Mouse (Mus musculus) kidney, adult 2 months (tissue): Measurements from ENCODE around the gene Stk24. TPM values are rescaled to one million over a fixed set of nuclear protein-coding genes. Genes with fewer than 3 reads are reported as not detected.

Source experiments
- DNase-seq: peaks from one replicate; pipeline ENCODE4 v3.0.0; 2021
- H3K27ac ChIP-seq: fragments of 200-500 bp; 2 replicates; pipeline ENCODE4 v1.5.1; 2012; ENCODE audit warnings: low read depth, low read length, control low read depth, inconsistent platforms; ENCODE audit not compliant: insufficient read depth
- H3K27me3 ChIP-seq: fragments of 200-500 bp; replicated peaks from 2 replicates; pipeline ENCODE4 v1.6.1; 2012; ENCODE audit warnings: mild to moderate bottlenecking, moderate library complexity, low read length, inconsistent platforms; ENCODE audit not compliant: control insufficient read depth, insufficient read depth
- H3K36me3 ChIP-seq: fragments of 200-500 bp; 2 replicates; pipeline ENCODE4 v1.6.1; 2012; ENCODE audit warnings: mild to moderate bottlenecking, moderate library complexity, low read length, inconsistent platforms; ENCODE audit not compliant: control insufficient read depth, insufficient read depth
- H3K4me1 ChIP-seq: fragments of 200-500 bp; 2 replicates; pipeline ENCODE4 v1.6.1; 2011; ENCODE audit warnings: low read length; ENCODE audit not compliant: control insufficient read depth, insufficient read depth
- H3K4me3 ChIP-seq: fragments of 200-500 bp; 2 replicates; pipeline ENCODE4 v1.5.1; 2011; ENCODE audit warnings: mild to moderate bottlenecking, low read depth, low read length, control low read depth; ENCODE audit not compliant: insufficient read depth
- CTCF ChIP-seq: fragments of 200-500 bp; conservative IDR thresholded peaks from 2 replicates; pipeline ENCODE4 v1.5.1; 2011; ENCODE audit warnings: low read depth, mild to moderate bottlenecking, control low read depth, low read length, moderate library complexity, mixed read lengths; ENCODE audit not compliant: insufficient read depth, insufficient read length
- POLR2A ChIP-seq: fragments of 200-500 bp; IDR thresholded peaks from one replicate; pipeline ENCODE4 v1.6.1; 2011; ENCODE audit warnings: low read depth, low read length, control low read depth
- WGBS: fragments of 180-500 bp; shearing (Covaris S2); methylation state at CpG from one replicate; pipeline ENCODE4 v1.1.7; 2018; 5-methylcytosine and 5-hydroxymethylcytosine counted together
- polyA plus RNA-seq: library from polyadenylated mRNA; depleted of rRNA; stranded (reverse); fragments of >200 nt; gene quantifications from 2 replicates; pipeline ENCODE4 v1.2.3, GENCODE M21; 2012

The Stk24 gene
- polyA plus RNA-seq, 1 experiment: 27.1 TPM

DNA sequence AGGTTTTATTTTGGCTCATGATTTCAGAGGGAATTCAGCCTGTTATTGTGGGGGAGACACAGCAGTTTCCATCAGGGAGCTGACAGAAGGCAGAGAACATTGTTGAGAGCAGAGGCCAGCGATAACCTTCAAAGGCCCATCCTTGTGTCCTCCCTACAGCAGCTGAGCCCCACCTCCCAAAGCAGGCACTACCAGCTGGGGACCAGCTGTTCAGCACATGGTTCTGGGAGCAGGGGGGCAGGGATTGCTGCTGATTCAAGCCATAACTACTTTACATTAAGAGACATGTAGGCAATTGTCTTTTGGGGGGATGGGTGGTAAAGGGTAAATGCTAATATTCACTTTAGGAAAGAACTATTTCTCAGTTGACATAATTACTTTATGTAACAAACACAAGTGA, 17.7 kb upstream of the Stk24 start:
- Histone ChIP-seq H3K36me3 (no peaks in the 10 kb centered on the region), H3K4me3 (no peak overlapping the region), H3K4me1 (no peaks in the 10 kb centered on the region), H3K27ac (no peak overlapping the region), H3K27me3 (no peaks in the 10 kb centered on the region)
- DNase-seq: no peak
- 78% methylated on average over 1 of the region's 1 CpGs for WGBS
- TF ChIP-seq POLR2A (no peak), CTCF (no peak)

- H3K27me3 ChIP-seq: no peaks in the 10 kb centered on the region
- 92% methylated on average over 4 of the region's 4 CpGs for WGBS
- no peaks in the 10 kb centered on the region; the same call in 1 of the 2 replicates for H3K4me1 ChIP-seq
- H3K4me3 ChIP-seq: no peak overlapping the region
- TF ChIP-seq CTCF (no peak), POLR2A (no peak)
- no peaks in the 10 kb centered on the region for H3K36me3 ChIP-seq
- no peak overlapping the region for H3K27ac ChIP-seq
- no peak for DNase-seq
Observed at GRCm38 (mm10) chr14:121395125-121395524, 15.3 kb upstream of the Stk24 start.

DNA sequence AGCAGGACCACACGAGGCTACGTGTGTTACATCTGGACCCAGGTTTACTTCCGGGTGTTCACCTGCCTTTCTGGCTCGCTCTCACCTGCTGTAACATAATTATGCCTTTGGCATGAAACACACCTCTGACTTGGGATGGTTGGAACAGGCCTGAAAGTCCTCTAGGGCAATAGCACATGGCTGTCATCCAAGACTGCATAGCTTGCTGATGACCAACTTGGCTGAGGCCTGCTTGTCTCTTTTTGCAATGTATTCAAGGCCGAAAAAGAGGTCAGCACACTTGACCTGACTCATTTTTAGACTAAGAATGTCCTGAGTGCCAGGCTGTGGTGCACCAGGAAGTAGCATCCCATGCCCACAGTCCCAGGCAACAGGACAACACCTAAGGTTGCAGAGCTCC, 12.1 kb upstream of the Stk24 start:
- Histone ChIP-seq H3K27ac (no peak overlapping the region), H3K36me3 (no peaks in the 10 kb centered on the region), H3K4me3 (no peak overlapping the region), H3K27me3 (no peaks in the 10 kb centered on the region), H3K4me1 (no peaks in the 10 kb centered on the region; the same call in 1 of the 2 replicates)
- TF ChIP-seq POLR2A (no peak), CTCF (no peak)
- 24% methylated on average over 5 of the region's 5 CpGs for WGBS
- DNase-seq: peak; percentile 94

DNA sequence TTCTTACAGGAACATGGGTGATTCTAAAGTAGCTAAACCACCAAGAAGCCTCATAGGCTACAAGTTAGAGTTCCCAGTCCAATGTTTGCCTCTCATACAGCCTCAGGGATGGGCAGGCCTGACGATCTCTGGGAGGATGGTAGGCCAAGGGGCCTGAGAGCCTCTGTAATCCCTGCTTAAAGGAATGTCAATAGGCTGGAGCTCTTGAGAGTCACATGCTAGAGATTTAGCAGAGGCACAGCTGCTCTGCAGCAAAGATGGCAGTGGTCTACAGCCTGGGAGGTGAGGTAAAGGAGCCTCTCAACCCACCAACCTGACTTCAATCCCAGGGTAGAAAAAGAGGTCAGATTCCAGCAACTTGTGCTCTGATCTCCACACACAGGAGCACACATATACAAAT, 7.9 kb upstream of the Stk24 start:
- Histone ChIP-seq H3K27ac (no peak overlapping the region), H3K27me3 (no peaks in the 10 kb centered on the region), H3K36me3 (no peaks in the 10 kb centered on the region), H3K4me1 (no peaks in the 10 kb centered on the region; the same call in 1 of the 2 replicates), H3K4me3 (no peak overlapping the region)
- no peak for DNase-seq
- TF ChIP-seq CTCF (no peak), POLR2A (no peak)
- 88% methylated on average over 1 of the region's 1 CpGs for WGBS

GRCm38 (mm10) chr14:121385440-121385839, 5.6 kb upstream of the Stk24 start:
- no peaks in the 10 kb centered on the region for H3K36me3 ChIP-seq
- no peak overlapping the region for H3K4me3 ChIP-seq
- 92% methylated on average over 8 of the region's 8 CpGs for WGBS
- H3K27me3 ChIP-seq: no peaks in the 10 kb centered on the region
- no peaks in the 10 kb centered on the region for H3K4me1 ChIP-seq
- no peak overlapping the region for H3K27ac ChIP-seq
- DNase-seq: no peak
- no peak for TF ChIP-seq POLR2A
- no peak for TF ChIP-seq CTCF

- no peak for DNase-seq
- 83% methylated on average over 3 of the region's 3 CpGs for WGBS
- H3K27me3 ChIP-seq: no peaks in the 10 kb centered on the region
- H3K4me1 ChIP-seq: peaks cover 4% of the 10 kb centered on the region; the same call in 1 of the 2 replicates
- TF ChIP-seq POLR2A (no peak), CTCF (no peak)
- no peak overlapping the region for H3K4me3 ChIP-seq
- H3K36me3 ChIP-seq: no peaks in the 10 kb centered on the region
- no peak overlapping the region for H3K27ac ChIP-seq
Observed at GRCm38 (mm10) chr14:121383801-121384200, 4.0 kb upstream of the Stk24 start.

DNA sequence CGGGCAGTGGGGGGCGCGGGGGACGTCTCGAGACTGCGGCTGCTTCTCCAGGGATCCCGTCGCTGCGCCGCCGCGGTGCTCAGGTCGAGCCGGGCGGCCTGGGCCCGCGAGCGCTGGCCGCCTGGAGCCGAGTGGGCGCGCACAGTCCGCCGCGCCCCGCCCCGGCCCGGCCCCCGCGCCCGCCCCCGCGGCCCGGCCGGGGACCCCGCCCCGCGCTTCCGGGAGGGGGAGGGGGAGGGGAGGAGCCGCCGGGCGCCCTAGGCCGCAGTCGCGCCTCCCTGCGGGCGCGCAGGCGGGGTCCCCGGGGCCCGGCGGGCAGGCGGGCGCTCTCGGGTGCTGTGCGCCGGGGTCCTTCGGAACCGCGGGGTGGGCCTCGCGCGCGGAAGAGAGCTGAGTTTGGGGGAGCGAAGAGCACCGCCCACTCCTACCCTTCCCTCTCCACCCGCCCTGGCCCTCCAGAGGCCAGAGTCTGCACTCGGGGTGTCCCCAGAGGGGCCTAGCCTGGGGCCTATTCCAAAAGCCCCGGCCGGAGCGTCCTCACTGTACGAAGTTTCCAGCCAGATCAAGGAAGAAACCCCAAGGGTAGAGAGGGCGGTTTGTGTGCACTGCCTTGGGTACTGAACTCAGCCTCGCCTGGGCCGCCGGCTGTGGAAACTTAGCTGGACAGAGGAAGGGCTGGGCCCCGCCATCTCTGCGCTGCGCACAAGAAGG, 540 bp downstream of the Stk24 start:
- H3K27me3 ChIP-seq: no peaks in the 10 kb centered on the region
- 2% methylated on average over 65 of the region's 79 CpGs for WGBS
- peaks cover 4% of the 10 kb centered on the region; the same call in 1 of the 2 replicates for H3K4me1 ChIP-seq
- H3K4me3 ChIP-seq: peak overlapping the region; percentile 89
- H3K27ac ChIP-seq: peak overlapping the region; percentile 99
- TF ChIP-seq CTCF (no peak), POLR2A (peak; percentile 35)
- no peaks in the 10 kb centered on the region for H3K36me3 ChIP-seq
- peak; percentile 89 for DNase-seq
